Mouse (Mus musculus) hindbrain, postnatal 0 days (tissue): ENCODE results near the gene B3gat1. TPM values are rescaled to one million over a fixed set of nuclear protein-coding genes. Genes with fewer than 3 reads are reported as not detected.

Experiments
- ATAC-seq: fragments of 200-750 bp; cut with Nextera tagmentation; 2 replicates; pipeline ENCODE4 v1.8.0; 2017; ENCODE audit warnings: mild to moderate bottlenecking, moderate TSS enrichment, moderate library complexity
- DNase-seq: peaks from one replicate; pipeline ENCODE4 v3.0.0-alpha.2; 2015; ENCODE audit warnings: low spot score
- H3K27ac ChIP-seq: fragments of 300-500 bp; sonication (generic); 2 replicates; pipeline ENCODE4 v1.5.1; 2014; ENCODE audit warnings: mild to moderate bottlenecking
- H3K27me3 ChIP-seq: fragments of 300-500 bp; sonication (generic); 2 replicates; pipeline ENCODE4 v1.6.1; 2014; ENCODE audit warnings: low read length, mixed read lengths; ENCODE audit not compliant: insufficient read depth
- H3K36me3 ChIP-seq: fragments of 300-500 bp; sonication (generic); 2 replicates; pipeline ENCODE4 v1.6.1; 2014; ENCODE audit warnings: low read length, mixed read lengths; ENCODE audit not compliant: insufficient read depth
- H3K4me1 ChIP-seq: fragments of 300-500 bp; sonication (generic); 2 replicates; pipeline ENCODE4 v1.6.1; 2014; ENCODE audit warnings: antibody characterized with exemption, low read length, mixed read lengths; ENCODE audit not compliant: insufficient read depth
- H3K4me2 ChIP-seq: fragments of 300-500 bp; sonication (generic); 2 replicates; pipeline ENCODE4 v1.6.1; 2014; ENCODE audit warnings: low read depth, mild to moderate bottlenecking, low read length, moderate library complexity, mixed read lengths
- H3K4me3 ChIP-seq: fragments of 300-500 bp; sonication (generic); 2 replicates; pipeline ENCODE4 v1.5.1; 2014; ENCODE audit warnings: low read length
- H3K9ac ChIP-seq: fragments of 300-500 bp; sonication (generic); replicated peaks from 2 replicates; pipeline ENCODE4 v1.6.1; 2014; ENCODE audit warnings: mild to moderate bottlenecking, low read length, moderate library complexity, mixed read lengths
- H3K9me3 ChIP-seq: fragments of 300-500 bp; sonication (generic); 2 replicates; pipeline ENCODE4 v1.6.1; 2016; ENCODE audit warnings: low read length, mixed read lengths
- CTCF ChIP-seq: IDR thresholded peaks from 2 replicates; pipeline ENCODE4 v1.5.1; 2016; ENCODE audit warnings: antibody characterized with exemption, control low read depth, low read depth
- WGBS: fragments of 180-500 bp; shearing (Covaris S2); extraction: QIAGEN DNeasy Blood & Tissue Kit; methylation state at CpG from one replicate; pipeline ENCODE4 v1.1.7; 2014; 5-methylcytosine and 5-hydroxymethylcytosine counted together
- polyA plus RNA-seq: library from polyadenylated mRNA; unstranded; fragments of >200 nt; fragmentation: Nextera tagmentation; extraction: Ambion mirVana; gene quantifications from 2 replicates; pipeline ENCODE4 v1.2.1, GENCODE M21; 2015
- total RNA-seq: library from RNA; depleted of rRNA; stranded (reverse); fragments of >200 nt; gene quantifications from 2 replicates; pipeline ENCODE4 v1.2.3, GENCODE M21; 2014

B3gat1 gene
- total and polyA plus RNA-seq, 2 experiments from 2014 or later = 37.6 to 203 TPM

GRCm38 (mm10) chr9:26737116-26737515, 3.6 kb downstream of the B3gat1 start:
- peaks cover 16% of the 10 kb centered on the region for H3K4me1 ChIP-seq
- no peak overlapping the region for H3K9ac ChIP-seq
- WGBS = 23% methylated on average over 5 of the region's 5 CpGs
- no peak for ATAC-seq
- 0 out of 2 replicates have a peak, but pooled peaks cover 1% of the 10 kb centered on the region for H3K36me3 ChIP-seq
- peak; percentile 75 for DNase-seq
- H3K27ac ChIP-seq = no peak overlapping the region
- no peaks in the 10 kb centered on the region for H3K27me3 ChIP-seq
- no peak for TF ChIP-seq CTCF
- H3K4me2 ChIP-seq = peak overlapping the region; percentile 66
- H3K9me3 ChIP-seq = no peaks in the 10 kb centered on the region
- peak overlapping the region; percentile 20 for H3K4me3 ChIP-seq

- DNase-seq (peak; percentile 79), ATAC-seq (peak; percentile 77)
- TF ChIP-seq CTCF = no peak
- peaks cover 10% of the 10 kb centered on the region for H3K4me1 ChIP-seq
- 0 out of 2 replicates have a peak, but pooled peaks cover 4% of the 10 kb centered on the region for H3K36me3 ChIP-seq
- WGBS = 55% methylated on average over 3 of the region's 3 CpGs
- no peaks in the 10 kb centered on the region for H3K9me3 ChIP-seq
- no peak overlapping the region for H3K4me3 ChIP-seq
- H3K9ac ChIP-seq = no peak overlapping the region
- H3K4me2 ChIP-seq = no peak overlapping the region
- no peak overlapping the region for H3K27ac ChIP-seq
- H3K27me3 ChIP-seq = no peaks in the 10 kb centered on the region
Observed at GRCm38 (mm10) chr9:26742817-26743216, 9.3 kb downstream of the B3gat1 start.

- TF ChIP-seq CTCF = no peak
- Histone ChIP-seq H3K27ac (no peak overlapping the region), H3K9ac (no peak overlapping the region), H3K27me3 (no peaks in the 10 kb centered on the region), H3K4me1 (peaks cover 5% of the 10 kb centered on the region), H3K4me2 (no peak overlapping the region), H3K36me3 (peaks cover 11% of the 10 kb centered on the region; the same call in 1 of the 2 replicates), H3K4me3 (no peak overlapping the region), H3K9me3 (no peaks in the 10 kb centered on the region)
- 62% methylated on average over 4 of the region's 4 CpGs for WGBS
- ATAC-seq = no peak
- no peak for DNase-seq
Observed at GRCm38 (mm10) chr9:26747121-26747520, 13.6 kb downstream of the B3gat1 start.

GRCm38 (mm10) chr9:26748893-26749292, 15.4 kb downstream of the B3gat1 start:
- DNase-seq (no peak), ATAC-seq (no peak)
- Histone ChIP-seq H3K4me2 (no peak overlapping the region), H3K27me3 (no peaks in the 10 kb centered on the region), H3K4me1 (no peaks in the 10 kb centered on the region), H3K4me3 (no peak overlapping the region), H3K36me3 (peaks cover 24% of the 10 kb centered on the region; the same call in 1 of the 2 replicates), H3K27ac (no peak overlapping the region), H3K9ac (no peak overlapping the region), H3K9me3 (no peaks in the 10 kb centered on the region)
- peak; percentile 15; the same call in 1 of the 2 replicates for TF ChIP-seq CTCF
- 57% methylated on average over 4 of the region's 4 CpGs for WGBS

- Histone ChIP-seq H3K4me3 (no peak overlapping the region), H3K9ac (no peak overlapping the region), H3K27ac (0 out of 2 replicates have a peak overlapping the region, but pooled peaks have one; percentile 7), H3K4me1 (no peaks in the 10 kb centered on the region), H3K36me3 (peaks cover 36% of the 10 kb centered on the region; the same call in 1 of the 2 replicates), H3K27me3 (no peaks in the 10 kb centered on the region), H3K9me3 (no peaks in the 10 kb centered on the region), H3K4me2 (no peak overlapping the region)
- ATAC-seq (peak; percentile 78), DNase-seq (peak; percentile 81)
- peak; percentile 78 for TF ChIP-seq CTCF
- WGBS = 15% methylated on average over 9 of the region's 9 CpGs
Observed at GRCm38 (mm10) chr9:26760081-26760480, 26.6 kb downstream of the B3gat1 start.

- H3K9ac ChIP-seq = no peak overlapping the region
- H3K4me2 ChIP-seq = no peak overlapping the region
- H3K36me3 ChIP-seq = peaks cover 31% of the 10 kb centered on the region; the same call in 1 of the 2 replicates
- H3K27ac ChIP-seq = no peak overlapping the region
- ATAC-seq (no peak), DNase-seq (no peak)
- no peak for TF ChIP-seq CTCF
- WGBS = 44% methylated on average over 5 of the region's 5 CpGs
- no peaks in the 10 kb centered on the region for H3K27me3 ChIP-seq
- no peaks in the 10 kb centered on the region for H3K4me1 ChIP-seq
- no peak overlapping the region for H3K4me3 ChIP-seq
- H3K9me3 ChIP-seq = no peaks in the 10 kb centered on the region
Observed at GRCm38 (mm10) chr9:26760576-26760975, 27.0 kb downstream of the B3gat1 start.

GRCm38 (mm10) chr9:26762477-26762876, 28.9 kb downstream of the B3gat1 start:
- Histone ChIP-seq H3K27ac (no peak overlapping the region), H3K4me2 (no peak overlapping the region), H3K4me3 (no peak overlapping the region), H3K4me1 (no peaks in the 10 kb centered on the region), H3K9me3 (no peaks in the 10 kb centered on the region), H3K36me3 (peaks cover 14% of the 10 kb centered on the region; the same call in 1 of the 2 replicates), H3K9ac (no peak overlapping the region), H3K27me3 (no peaks in the 10 kb centered on the region)
- TF ChIP-seq CTCF = no peak
- ATAC-seq (no peak), DNase-seq (no peak)
- 74% methylated on average over 6 of the region's 6 CpGs for WGBS
